Mouse (Mus musculus): ENCODE measurements around the gene Mark2. TPM values are rescaled to one million over a fixed set of nuclear protein-coding genes. Genes with fewer than 3 reads are reported as not detected.
A peak's percentile ranks its signal among the peaks of the same experiment; 100 is the strongest.

Mark2 gene
- polyA plus RNA-seq, 1 experiment from 2014 or later, result 46.0 TPM

DNA sequence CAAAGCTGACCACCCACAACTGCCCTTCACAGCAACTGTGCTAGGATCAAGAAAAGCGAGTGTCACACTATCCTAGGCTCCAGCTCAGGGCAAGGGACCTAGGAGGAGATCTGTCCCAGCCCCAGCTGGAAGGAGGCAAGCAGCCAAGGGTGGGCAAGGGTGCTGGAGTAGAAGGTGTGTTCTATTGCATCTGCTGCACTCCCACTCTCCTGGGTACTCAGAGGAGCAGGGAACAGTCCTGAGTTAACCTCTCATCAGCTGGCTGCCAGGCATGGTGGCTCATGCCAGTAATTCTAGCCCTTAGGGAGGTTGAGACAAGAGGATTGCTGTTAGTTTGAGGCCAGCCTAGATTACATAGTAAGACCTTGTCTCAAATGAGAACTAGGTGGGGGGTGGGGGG is 8.3 kb upstream of the Mark2 start:
- H3K4me1 ChIP-seq, result peaks cover 6% of the 10 kb centered on the region
- no peaks in the 10 kb centered on the region for H3K9me3 ChIP-seq (replicated peaks)
- WGBS, result 56% methylated on average over 1 of the region's 1 CpGs
- DNase-seq (ENCODE audit: low spot score), result no peak
- no peak overlapping the region for H3K4me3 ChIP-seq
- H3K36me3 ChIP-seq, result no peaks in the 10 kb centered on the region
- no peak overlapping the region for H3K27ac ChIP-seq (replicated peaks)
- no peaks in the 10 kb centered on the region for H3K27me3 ChIP-seq (ENCODE audit: low read depth, poor library complexity, severe bottlenecking)

DNA sequence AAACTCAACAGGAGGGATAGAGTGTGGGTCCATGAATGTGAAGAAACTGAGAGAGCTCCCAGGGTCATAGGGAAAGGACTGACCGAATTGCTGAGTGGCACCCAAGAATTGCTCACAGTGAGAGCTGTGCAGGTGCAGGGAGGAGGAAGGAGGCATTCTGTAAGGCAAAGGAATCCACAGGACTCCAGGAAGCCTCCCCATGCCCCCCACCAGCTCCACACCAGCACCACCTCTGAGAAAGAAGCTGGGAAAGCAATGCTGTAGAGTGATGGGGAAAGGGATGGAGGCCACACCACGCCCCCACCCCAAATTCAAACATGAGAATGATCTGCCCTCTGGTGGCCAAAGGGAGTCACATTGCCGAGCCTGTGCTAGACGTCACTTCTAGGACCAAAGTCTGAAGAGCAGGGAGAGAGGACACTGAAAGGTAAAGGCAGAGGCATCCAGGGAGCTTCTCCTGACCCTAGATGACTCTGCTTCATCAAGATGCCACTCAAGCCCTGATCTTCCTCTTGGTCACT is 3.6 kb upstream of the Mark2 start:
- H3K9me3 ChIP-seq (replicated peaks), result no peaks in the 10 kb centered on the region
- H3K4me1 ChIP-seq, result peaks cover 15% of the 10 kb centered on the region
- H3K27ac ChIP-seq (replicated peaks), result 0 out of 2 replicates have a peak overlapping the region, but pooled peaks have one; percentile 33
- H3K27me3 ChIP-seq (ENCODE audit: low read depth, poor library complexity, severe bottlenecking), result no peaks in the 10 kb centered on the region
- WGBS, result 22% methylated on average over 4 of the region's 4 CpGs
- H3K4me3 ChIP-seq, result no peak overlapping the region
- H3K36me3 ChIP-seq, result no peaks in the 10 kb centered on the region
- DNase-seq (ENCODE audit: low spot score), result peak; percentile 74

DNA sequence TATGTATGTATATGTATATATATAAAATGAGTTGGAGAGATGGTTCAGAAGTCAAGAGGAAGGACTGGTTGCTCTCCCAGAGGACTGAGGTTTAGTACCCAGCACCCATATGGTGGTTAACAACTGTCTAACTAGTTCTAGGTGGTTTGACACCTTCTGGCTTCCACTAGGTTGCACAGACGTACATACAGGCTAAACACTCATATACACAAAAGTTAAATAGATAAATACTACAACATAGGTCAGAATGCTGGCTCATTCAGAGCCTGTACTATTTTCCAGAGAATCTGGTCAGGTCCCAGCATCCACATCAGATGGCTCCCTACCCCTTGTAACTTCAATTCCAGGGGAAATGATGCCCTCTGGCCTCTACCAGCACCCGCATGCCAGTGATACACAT is 986 bp upstream of the Mark2 start:
- Histone ChIP-seq H3K27ac (replicated peaks) (no peak overlapping the region), H3K36me3 (0 out of 2 replicates have a peak, but pooled peaks cover 3% of the 10 kb centered on the region), H3K4me3 (no peak overlapping the region), H3K4me1 (peaks cover 42% of the 10 kb centered on the region), H3K27me3 (ENCODE audit: low read depth, poor library complexity, severe bottlenecking) (no peaks in the 10 kb centered on the region), H3K9me3 (replicated peaks) (no peaks in the 10 kb centered on the region)
- DNase-seq (ENCODE audit: low spot score), result no peak
- WGBS, result 82% methylated on average over 2 of the region's 2 CpGs

DNA sequence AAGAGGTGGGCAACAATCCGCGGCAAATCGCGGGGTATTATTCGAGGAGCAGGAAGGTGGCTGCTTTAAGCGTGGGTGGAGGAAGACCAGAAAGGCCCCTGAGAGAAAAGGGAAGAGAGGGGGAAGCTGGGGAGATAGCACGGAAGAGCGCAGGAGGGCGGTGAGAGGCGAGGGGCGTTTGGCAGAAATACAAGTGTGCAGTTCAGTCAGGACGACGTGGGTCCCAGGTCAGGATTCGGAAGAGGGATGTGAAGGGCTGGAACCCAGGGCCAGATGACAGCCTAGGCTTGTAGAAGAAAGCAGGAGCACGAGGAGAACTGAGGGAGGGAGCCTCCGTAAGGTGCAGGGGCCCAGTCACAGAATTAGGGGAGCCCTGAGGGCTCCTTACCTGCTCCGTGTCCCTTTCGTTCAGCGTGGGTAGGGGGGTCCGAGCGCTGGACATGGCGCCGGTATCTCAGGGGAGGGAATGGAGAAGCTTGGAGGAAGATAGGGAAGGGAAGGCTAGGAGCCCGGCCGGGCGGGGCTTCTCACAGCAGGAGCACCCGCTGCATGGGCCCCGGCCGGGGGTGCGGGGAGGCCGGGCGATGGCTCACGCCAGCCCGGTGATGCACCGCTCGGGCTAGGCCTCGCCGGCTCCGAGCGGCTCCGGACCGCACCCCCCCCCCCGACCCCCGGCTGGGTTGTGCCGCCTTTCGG is 732 bp downstream of the Mark2 start:
- WGBS, result under 1% methylated on average over 37 of the region's 46 CpGs
- Histone ChIP-seq H3K4me3 (peak overlapping the region; percentile 92), H3K36me3 (peaks cover 9% of the 10 kb centered on the region; the same call in 1 of the 2 replicates), H3K4me1 (peaks cover 47% of the 10 kb centered on the region), H3K9me3 (replicated peaks) (no peaks in the 10 kb centered on the region), H3K27ac (replicated peaks) (peak overlapping the region; percentile 93), H3K27me3 (ENCODE audit: low read depth, poor library complexity, severe bottlenecking) (no peaks in the 10 kb centered on the region)
- no peak for DNase-seq (ENCODE audit: low spot score)

DNA sequence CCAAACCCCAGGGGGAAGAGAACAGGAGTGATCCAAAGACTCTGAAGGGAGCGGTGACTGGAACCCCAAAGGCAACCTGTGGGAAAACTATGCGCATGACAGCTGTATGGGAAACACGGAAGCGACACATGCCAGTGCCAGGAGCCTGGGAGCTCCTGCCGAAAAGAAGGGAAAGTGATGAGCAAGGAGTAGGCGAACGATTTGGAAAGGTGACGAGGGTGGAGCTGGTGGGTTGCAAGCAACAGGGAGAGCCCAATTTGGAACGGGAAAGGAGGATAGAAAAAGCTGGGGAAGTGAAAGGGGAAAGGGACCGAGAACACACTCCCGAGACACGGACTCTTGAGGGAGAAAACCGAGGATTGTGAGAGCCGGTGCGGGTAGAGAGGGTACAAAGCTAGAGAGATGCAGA is 1.3 kb downstream of the Mark2 start:
- DNase-seq (ENCODE audit: low spot score), result no peak
- Histone ChIP-seq H3K27ac (replicated peaks) (peak overlapping the region; percentile 93), H3K36me3 (peaks cover 9% of the 10 kb centered on the region; the same call in 1 of the 2 replicates), H3K9me3 (replicated peaks) (no peaks in the 10 kb centered on the region), H3K4me3 (peak overlapping the region; percentile 92), H3K27me3 (ENCODE audit: low read depth, poor library complexity, severe bottlenecking) (no peaks in the 10 kb centered on the region), H3K4me1 (peaks cover 45% of the 10 kb centered on the region)
- WGBS, result 2% methylated on average over 15 of the region's 15 CpGs

DNA sequence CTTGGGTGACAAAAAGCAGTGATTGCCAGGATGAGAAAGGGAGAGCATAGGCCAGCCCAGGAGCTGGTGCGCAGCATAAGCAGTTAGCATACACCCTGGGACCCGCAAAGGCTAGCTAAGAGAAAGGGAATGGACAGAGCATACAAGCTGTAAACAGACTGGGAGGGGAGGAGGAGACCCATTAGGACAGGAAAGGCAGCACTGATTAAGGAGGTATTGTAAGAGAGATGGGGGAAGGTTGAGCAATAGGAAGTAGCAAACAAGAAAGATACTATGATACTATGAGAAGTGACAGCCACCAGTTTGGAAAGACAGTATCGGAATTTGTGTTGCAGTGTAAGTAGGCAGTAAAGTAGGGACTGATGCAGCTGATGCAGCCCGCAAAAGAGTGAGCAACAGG is 1.8 kb downstream of the Mark2 start:
- 56% methylated on average over 4 of the region's 4 CpGs for WGBS
- Histone ChIP-seq H3K27me3 (ENCODE audit: low read depth, poor library complexity, severe bottlenecking) (no peaks in the 10 kb centered on the region), H3K27ac (replicated peaks) (no peak overlapping the region), H3K9me3 (replicated peaks) (no peaks in the 10 kb centered on the region), H3K4me3 (peak overlapping the region; percentile 92), H3K36me3 (peaks cover 9% of the 10 kb centered on the region; the same call in 1 of the 2 replicates), H3K4me1 (peaks cover 41% of the 10 kb centered on the region)
- DNase-seq (ENCODE audit: low spot score), result no peak

DNA sequence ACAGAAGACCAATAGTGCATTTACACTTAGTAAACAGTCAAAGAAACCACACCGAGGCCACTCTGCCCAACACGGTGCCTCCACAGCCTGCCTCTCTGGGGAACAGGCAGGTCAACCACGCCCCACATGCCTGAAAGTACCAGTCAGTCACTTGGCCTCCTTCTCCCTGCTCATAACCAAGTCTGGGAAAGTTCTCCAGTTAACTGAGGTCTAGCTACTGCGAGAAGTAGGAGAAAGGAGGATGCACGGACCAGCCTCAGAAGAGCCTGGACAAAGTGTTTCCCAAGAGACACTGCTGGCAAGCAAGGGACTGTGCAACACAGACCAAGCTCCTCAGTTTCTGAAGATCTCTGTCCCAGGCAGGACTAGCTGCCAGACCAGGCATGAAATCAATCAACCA is 2.6 kb downstream of the Mark2 start:
- 76% methylated on average over 5 of the region's 5 CpGs for WGBS
- Histone ChIP-seq H3K36me3 (peaks cover 11% of the 10 kb centered on the region), H3K27me3 (ENCODE audit: low read depth, poor library complexity, severe bottlenecking) (no peaks in the 10 kb centered on the region), H3K9me3 (replicated peaks) (no peaks in the 10 kb centered on the region), H3K4me1 (peaks cover 41% of the 10 kb centered on the region), H3K4me3 (peak overlapping the region; percentile 92), H3K27ac (replicated peaks) (no peak overlapping the region)
- no peak for DNase-seq (ENCODE audit: low spot score)

DNA sequence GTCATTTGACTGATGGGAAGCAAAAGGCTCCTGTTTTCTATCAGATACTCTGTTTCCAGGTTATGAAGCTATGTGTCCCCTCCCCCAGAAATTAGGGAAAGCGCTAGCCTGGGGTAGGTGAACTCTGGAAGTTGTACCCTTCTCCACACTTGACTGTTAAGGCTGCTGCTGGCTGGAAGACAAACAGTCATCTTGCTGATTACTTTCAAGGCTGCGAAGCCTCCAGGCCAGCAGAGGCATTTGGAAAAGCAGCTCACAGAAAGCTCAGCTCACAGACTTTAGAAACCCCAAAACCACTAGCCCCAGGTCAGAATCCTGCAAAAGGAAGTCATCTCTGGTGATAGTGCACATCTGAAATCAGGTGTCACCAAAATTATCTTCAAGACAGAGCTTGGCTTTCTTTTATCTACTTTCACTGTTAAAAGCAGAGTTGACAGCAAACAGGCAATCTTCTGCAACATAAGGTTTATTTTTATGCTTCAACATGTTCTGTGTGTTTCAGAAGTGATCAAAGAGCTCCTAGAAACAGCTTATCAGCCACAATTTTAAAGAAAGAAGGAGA is 3.8 kb downstream of the Mark2 start:
- WGBS, result 96% methylated on average over 2 of the region's 2 CpGs
- Histone ChIP-seq H3K4me3 (no peak overlapping the region), H3K27me3 (ENCODE audit: low read depth, poor library complexity, severe bottlenecking) (no peaks in the 10 kb centered on the region), H3K9me3 (replicated peaks) (no peaks in the 10 kb centered on the region), H3K4me1 (peaks cover 41% of the 10 kb centered on the region), H3K36me3 (peaks cover 22% of the 10 kb centered on the region), H3K27ac (replicated peaks) (no peak overlapping the region)
- no peak for DNase-seq (ENCODE audit: low spot score)

DNA sequence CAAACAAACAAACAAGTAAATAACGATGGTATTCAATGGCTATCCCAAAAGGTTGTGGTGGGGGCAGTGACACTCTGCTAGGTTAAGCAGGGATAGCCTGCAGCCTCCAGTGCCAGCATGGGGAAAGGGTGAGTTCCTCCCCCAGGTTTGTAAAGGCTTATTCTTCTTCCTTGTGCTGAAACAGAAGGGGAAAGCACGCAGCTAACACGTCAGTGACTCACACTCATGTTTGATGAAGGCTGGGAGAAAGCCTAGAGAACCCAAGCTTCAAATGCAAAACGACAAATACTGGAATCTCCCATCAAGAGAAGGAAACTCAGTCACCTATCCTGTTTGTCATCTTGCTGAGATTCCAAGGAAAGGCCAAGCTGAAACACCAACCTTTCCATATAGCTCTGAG is 6.0 kb downstream of the Mark2 start:
- Histone ChIP-seq H3K4me3 (no peak overlapping the region), H3K27me3 (ENCODE audit: low read depth, poor library complexity, severe bottlenecking) (no peaks in the 10 kb centered on the region), H3K9me3 (replicated peaks) (no peaks in the 10 kb centered on the region), H3K27ac (replicated peaks) (no peak overlapping the region), H3K36me3 (peaks cover 32% of the 10 kb centered on the region), H3K4me1 (peaks cover 35% of the 10 kb centered on the region)
- DNase-seq (ENCODE audit: low spot score), result no peak
- 89% methylated on average over 4 of the region's 4 CpGs for WGBS

DNA sequence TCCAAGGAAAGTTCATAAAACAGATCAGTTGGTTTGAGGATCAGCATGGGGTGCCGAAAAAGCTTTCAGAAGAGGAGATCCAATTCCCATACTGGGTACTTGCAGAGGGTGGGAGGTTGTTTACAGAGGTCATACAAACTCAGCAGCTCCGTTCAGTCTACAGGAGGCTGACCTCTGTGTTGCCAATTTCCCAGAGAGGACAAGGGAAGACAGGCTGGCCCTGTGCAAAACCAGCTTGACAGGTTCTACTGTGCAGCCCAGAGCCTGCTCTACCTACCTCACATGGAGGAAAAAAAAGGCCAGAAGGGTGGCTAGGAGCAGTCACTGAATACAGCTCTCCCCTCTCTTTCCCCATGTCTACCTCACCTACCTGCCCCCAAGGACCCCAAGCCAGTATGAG is 7.6 kb downstream of the Mark2 start:
- H3K9me3 ChIP-seq (replicated peaks), result no peaks in the 10 kb centered on the region
- WGBS, result 76% methylated on average over 2 of the region's 2 CpGs
- no peaks in the 10 kb centered on the region for H3K27me3 ChIP-seq (ENCODE audit: low read depth, poor library complexity, severe bottlenecking)
- H3K4me1 ChIP-seq, result peaks cover 19% of the 10 kb centered on the region
- H3K27ac ChIP-seq (replicated peaks), result no peak overlapping the region
- DNase-seq (ENCODE audit: low spot score), result no peak
- no peak overlapping the region for H3K4me3 ChIP-seq
- H3K36me3 ChIP-seq, result peaks cover 44% of the 10 kb centered on the region

DNA sequence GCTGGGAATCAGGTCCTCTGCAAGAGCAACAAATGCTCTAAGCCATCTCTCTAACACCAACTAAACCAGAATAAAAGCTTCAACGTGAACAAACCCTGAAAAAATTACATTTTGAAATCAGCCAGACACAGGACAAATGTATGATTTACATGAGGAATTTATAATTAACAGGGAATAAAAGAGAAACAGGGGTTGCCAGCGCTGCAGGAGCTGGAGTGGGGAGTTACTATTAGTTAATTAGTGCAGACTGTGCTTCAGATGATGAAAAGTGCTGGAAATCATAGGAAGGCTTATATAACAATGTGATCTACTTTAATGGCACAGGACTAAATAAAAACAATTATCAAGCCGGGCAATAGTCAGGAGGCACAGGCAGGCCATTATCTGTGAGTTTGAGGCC is 20.3 kb downstream of the Mark2 start:
- Histone ChIP-seq H3K27me3 (ENCODE audit: low read depth, poor library complexity, severe bottlenecking) (no peaks in the 10 kb centered on the region), H3K9me3 (replicated peaks) (no peaks in the 10 kb centered on the region), H3K27ac (replicated peaks) (no peak overlapping the region), H3K4me1 (no peaks in the 10 kb centered on the region), H3K36me3 (peaks cover 14% of the 10 kb centered on the region), H3K4me3 (no peak overlapping the region)
- 91% methylated on average over 3 of the region's 3 CpGs for WGBS
- DNase-seq (ENCODE audit: low spot score), result no peak

DNA sequence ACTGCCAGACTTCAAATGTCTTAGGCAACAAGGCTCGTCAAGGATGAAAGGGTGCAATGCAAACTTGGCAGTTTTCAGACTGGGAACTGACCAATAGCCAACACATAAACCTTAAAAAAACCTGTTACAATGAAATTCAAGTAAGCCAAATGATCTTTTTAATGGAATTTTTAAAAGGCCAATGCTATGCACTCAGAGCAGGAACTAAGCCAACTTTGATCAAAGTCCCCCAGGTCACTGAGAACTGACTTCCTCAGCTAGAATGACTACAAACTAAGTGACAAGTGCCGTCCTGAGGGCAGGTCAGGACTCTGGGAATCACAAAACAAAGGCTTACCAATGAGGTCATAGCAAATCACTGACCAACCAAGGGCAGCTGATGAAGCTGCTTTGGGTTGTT is 21.5 kb downstream of the Mark2 start:
- H3K27me3 ChIP-seq (ENCODE audit: low read depth, poor library complexity, severe bottlenecking), result no peaks in the 10 kb centered on the region
- H3K27ac ChIP-seq (replicated peaks), result no peak overlapping the region
- H3K9me3 ChIP-seq (replicated peaks), result no peaks in the 10 kb centered on the region
- 88% methylated on average over 2 of the region's 2 CpGs for WGBS
- H3K36me3 ChIP-seq, result peaks cover 10% of the 10 kb centered on the region; the same call in 1 of the 2 replicates
- H3K4me1 ChIP-seq, result no peaks in the 10 kb centered on the region
- H3K4me3 ChIP-seq, result no peak overlapping the region
- no peak for DNase-seq (ENCODE audit: low spot score)

DNA sequence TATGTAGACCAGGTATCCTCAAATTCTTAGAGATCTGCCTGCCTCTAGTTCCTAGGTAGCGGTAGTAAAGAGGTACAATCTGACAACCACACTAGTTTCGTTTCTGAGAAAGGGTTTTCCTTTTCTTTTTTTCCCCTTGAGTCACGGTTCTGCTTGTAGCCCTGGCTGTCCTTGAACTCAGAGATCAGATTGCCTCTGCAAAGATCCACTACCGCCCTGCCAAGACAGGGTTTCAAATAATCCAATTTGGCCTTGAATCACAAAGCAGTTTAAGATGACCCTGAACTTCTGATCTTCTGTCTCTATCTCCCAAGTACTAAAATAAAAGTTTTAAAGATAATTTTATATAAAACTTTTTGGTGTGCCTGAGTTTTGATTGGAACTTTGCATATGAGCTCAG is 23.9 kb downstream of the Mark2 start:
- no peak overlapping the region for H3K27ac ChIP-seq (replicated peaks)
- no peaks in the 10 kb centered on the region for H3K9me3 ChIP-seq (replicated peaks)
- DNase-seq (ENCODE audit: low spot score), result no peak
- 92% methylated on average over 4 of the region's 4 CpGs for WGBS
- no peak overlapping the region for H3K4me3 ChIP-seq
- no peaks in the 10 kb centered on the region for H3K27me3 ChIP-seq (ENCODE audit: low read depth, poor library complexity, severe bottlenecking)
- no peaks in the 10 kb centered on the region for H3K4me1 ChIP-seq
- peaks cover 10% of the 10 kb centered on the region; the same call in 1 of the 2 replicates for H3K36me3 ChIP-seq

Data from midbrain, embryonic 10.5 days (tissue).